Mouse (Mus musculus) spleen, adult 2 months (tissue): ENCODE measurements around the gene Trabd2b. TPM values are rescaled to one million over a fixed set of nuclear protein-coding genes. Genes with fewer than 3 reads are reported as not detected.

Experiments used
- DNase-seq, 2 experiments: peaks; one replicate each; pipeline versions ENCODE4 v3.0.0 to v3.0.0-alpha.2; 2012 to 2021; ENCODE audit warnings: low spot score in 2 of 2, low read depth in 1 of 2
- H3K27ac ChIP-seq: fragments of 200-500 bp; 2 replicates; pipeline ENCODE4 v1.5.1; 2012; ENCODE audit warnings: low read length, inconsistent platforms; ENCODE audit not compliant: insufficient read depth
- H3K27me3 ChIP-seq: fragments of 200-500 bp; 2 replicates; pipeline ENCODE4 v1.6.1; 2012; ENCODE audit warnings: mild to moderate bottlenecking, moderate library complexity, low read length, inconsistent platforms; ENCODE audit not compliant: control insufficient read depth, insufficient read depth
- H3K36me3 ChIP-seq: fragments of 200-500 bp; 2 replicates; pipeline ENCODE4 v1.6.1; 2012; ENCODE audit warnings: mild to moderate bottlenecking, low read length, inconsistent platforms; ENCODE audit not compliant: control insufficient read depth, insufficient read depth
- H3K4me1 ChIP-seq: fragments of 200-500 bp; 2 replicates; pipeline ENCODE4 v1.6.1; 2011; ENCODE audit warnings: inconsistent platforms; ENCODE audit not compliant: control insufficient read depth, insufficient read depth, insufficient read length
- H3K4me3 ChIP-seq: fragments of 200-500 bp; 2 replicates; pipeline ENCODE4 v1.5.1; 2011; ENCODE audit warnings: mild to moderate bottlenecking, inconsistent platforms; ENCODE audit not compliant: insufficient read depth, insufficient read length; ENCODE audit errors: extremely low read depth
- CTCF ChIP-seq: fragments of 200-500 bp; IDR thresholded peaks from 2 replicates; pipeline ENCODE4 v1.5.1; 2011; ENCODE audit warnings: mild to moderate bottlenecking, inconsistent platforms; ENCODE audit not compliant: insufficient read depth, insufficient read length, insufficient replicate concordance; ENCODE audit errors: extremely low read depth
- POLR2A ChIP-seq: fragments of 200-500 bp; IDR thresholded peaks from 2 replicates; pipeline ENCODE4 v1.6.1; 2011; ENCODE audit warnings: low read depth, low read length, inconsistent platforms
- WGBS: fragments of 180-500 bp; shearing (Covaris S2); methylation state at CpG from one replicate; pipeline ENCODE4 v1.1.7; 2018; 5-methylcytosine and 5-hydroxymethylcytosine counted together
- polyA plus RNA-seq: library from polyadenylated mRNA; depleted of rRNA; stranded (reverse); fragments of >200 nt; gene quantifications from 2 replicates; pipeline ENCODE4 v1.2.3, GENCODE M21; 2012

Trabd2b gene
- polyA plus RNA-seq, 1 experiment, result 0.42 TPM

- no peak overlapping the region for H3K4me3 ChIP-seq
- H3K27me3 ChIP-seq, result no peaks in the 10 kb centered on the region
- H3K4me1 ChIP-seq, result no peaks in the 10 kb centered on the region
- 70% methylated on average over 5 of the region's 5 CpGs for WGBS
- no peak for DNase-seq
- H3K27ac ChIP-seq, result no peak overlapping the region
- no peaks in the 10 kb centered on the region for H3K36me3 ChIP-seq
- TF ChIP-seq CTCF (no peak), POLR2A (no peak)
These were observed 216.4 kb downstream of the Trabd2b start for GRCm38 (mm10) chr4:114622929-114623328.

DNA sequence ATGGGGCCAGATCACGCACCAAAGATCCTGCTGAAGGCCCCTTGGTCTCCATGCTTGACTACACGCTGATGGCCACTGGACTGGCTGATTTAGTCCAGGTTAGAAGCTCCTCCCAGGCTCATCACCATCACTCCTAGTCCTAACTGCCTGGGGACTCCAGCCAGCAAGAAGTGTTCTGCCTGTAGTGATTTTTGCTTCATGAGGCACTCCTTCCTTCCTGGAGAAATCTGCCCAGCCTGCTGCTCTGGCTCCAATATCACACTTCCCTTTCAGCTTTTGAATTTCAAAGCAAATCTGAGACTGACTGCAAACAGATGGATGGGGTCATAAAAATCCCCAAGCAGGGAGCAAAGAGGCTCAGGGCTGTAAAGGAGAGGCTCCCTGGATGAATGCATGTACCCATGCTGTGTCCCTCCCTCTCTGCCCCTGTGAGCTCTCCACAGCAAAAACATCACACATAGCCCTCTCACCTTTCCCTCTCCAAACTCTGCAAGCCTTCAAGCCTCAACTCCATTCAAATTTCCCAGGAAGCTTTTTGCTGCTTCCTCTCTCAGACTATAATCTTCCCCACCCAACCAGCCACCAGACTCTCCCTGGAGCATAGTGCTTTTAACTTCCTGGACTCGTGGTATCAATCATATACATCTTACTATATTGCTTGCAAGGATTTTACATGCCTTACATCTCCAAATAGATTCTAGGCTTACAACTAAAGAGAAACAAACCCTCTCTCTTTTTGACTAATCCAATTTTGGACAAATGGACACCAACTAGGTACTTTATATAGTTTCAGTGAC is 217.8 kb downstream of the Trabd2b start:
- no peak for TF ChIP-seq CTCF
- no peak for TF ChIP-seq POLR2A
- no peaks in the 10 kb centered on the region for H3K4me1 ChIP-seq
- H3K4me3 ChIP-seq, result no peak overlapping the region
- no peaks in the 10 kb centered on the region for H3K36me3 ChIP-seq
- 46% methylated on average over 3 of the region's 3 CpGs for whole genome bisulfite sequencing
- DNase-seq, result no peak
- H3K27ac ChIP-seq, result no peak overlapping the region
- no peaks in the 10 kb centered on the region for H3K27me3 ChIP-seq

DNA sequence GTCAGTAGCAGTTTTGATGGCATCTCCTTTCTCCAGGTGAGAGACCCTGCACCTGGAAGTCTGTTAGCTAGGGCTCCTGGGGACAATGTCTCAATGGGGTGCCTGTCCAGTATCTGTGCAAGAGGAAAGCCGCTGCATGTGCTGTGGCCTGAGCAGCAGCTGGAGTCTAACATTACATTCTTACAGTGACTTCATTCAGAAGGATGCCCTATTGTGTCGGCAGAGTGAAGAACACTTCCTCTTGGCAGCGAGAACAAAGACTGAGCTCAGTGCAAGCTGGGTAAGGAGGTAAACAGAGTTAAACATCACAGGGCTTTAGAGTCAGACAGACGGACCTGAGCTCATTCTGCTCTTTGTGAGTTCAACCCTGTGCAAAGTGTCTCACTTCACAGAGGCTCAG is 218.8 kb downstream of the Trabd2b start:
- Histone ChIP-seq H3K4me3 (no peak overlapping the region), H3K36me3 (no peaks in the 10 kb centered on the region), H3K4me1 (no peaks in the 10 kb centered on the region), H3K27me3 (no peaks in the 10 kb centered on the region), H3K27ac (no peak overlapping the region)
- DNase-seq, result no peak
- 22% methylated on average over 4 of the region's 4 CpGs for WGBS
- TF ChIP-seq POLR2A (no peak), CTCF (no peak)

GRCm38 (mm10) chr4:114625920-114626319 is 219.4 kb downstream of the Trabd2b start:
- H3K4me1 ChIP-seq, result no peaks in the 10 kb centered on the region
- H3K36me3 ChIP-seq, result no peaks in the 10 kb centered on the region
- H3K27me3 ChIP-seq, result no peaks in the 10 kb centered on the region
- 91% methylated on average over 3 of the region's 3 CpGs for WGBS
- H3K4me3 ChIP-seq, result no peak overlapping the region
- H3K27ac ChIP-seq, result no peak overlapping the region
- DNase-seq, result no peak
- no peak for TF ChIP-seq POLR2A
- TF ChIP-seq CTCF, result no peak

- TF ChIP-seq POLR2A (no peak), CTCF (no peak)
- DNase-seq, result no peak
- Histone ChIP-seq H3K27me3 (no peaks in the 10 kb centered on the region), H3K36me3 (no peaks in the 10 kb centered on the region), H3K4me3 (no peak overlapping the region), H3K4me1 (no peaks in the 10 kb centered on the region), H3K27ac (no peak overlapping the region)
- 74% methylated on average over 7 of the region's 7 CpGs for WGBS
These were observed 221.3 kb downstream of the Trabd2b start for GRCm38 (mm10) chr4:114627674-114628293.

GRCm38 (mm10) chr4:114635889-114636288 is 229.4 kb downstream of the Trabd2b start:
- no peaks in the 10 kb centered on the region for H3K27me3 ChIP-seq
- H3K27ac ChIP-seq, result no peak overlapping the region
- no peak for TF ChIP-seq POLR2A
- TF ChIP-seq CTCF, result peak; percentile 15; the same call in 1 of the 2 replicates
- no peak overlapping the region for H3K4me3 ChIP-seq
- H3K36me3 ChIP-seq, result no peaks in the 10 kb centered on the region
- no peaks in the 10 kb centered on the region for H3K4me1 ChIP-seq
- no peak for DNase-seq
- WGBS, result 22% methylated on average over 5 of the region's 5 CpGs

DNA sequence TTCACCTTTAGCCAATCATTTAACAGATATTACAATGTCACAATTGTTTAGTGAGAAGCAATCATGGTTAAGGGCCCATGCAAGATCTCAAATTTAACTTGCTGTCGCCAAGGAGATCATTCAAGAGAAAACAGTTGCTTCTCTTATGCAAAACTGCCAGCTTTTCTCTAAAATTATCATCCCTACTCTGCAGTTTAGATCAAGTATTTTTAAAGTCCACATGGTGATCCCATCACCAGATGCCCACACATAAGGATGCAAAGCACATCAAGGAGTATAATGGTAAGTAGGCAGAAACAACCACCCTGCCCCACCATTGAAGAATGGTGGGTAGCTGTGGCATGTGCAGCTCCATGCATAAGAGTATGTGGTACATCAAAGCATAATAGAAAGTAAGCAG is 229.8 kb downstream of the Trabd2b start:
- Histone ChIP-seq H3K36me3 (no peaks in the 10 kb centered on the region), H3K4me3 (no peak overlapping the region), H3K4me1 (no peaks in the 10 kb centered on the region), H3K27ac (no peak overlapping the region), H3K27me3 (no peaks in the 10 kb centered on the region)
- TF ChIP-seq CTCF, result no peak
- no peak for TF ChIP-seq POLR2A
- DNase-seq, result no peak
- WGBS, result 86% methylated on average over 1 of the region's 1 CpGs
